Mouse (Mus musculus) ES-E14 (cell line): Measurements from ENCODE around the gene Bri3bp. TPM values are rescaled to one million over a fixed set of nuclear protein-coding genes. Genes with fewer than 3 reads are reported as not detected.

ENCODE experiments used
- DNase-seq: peaks from one replicate; pipeline ENCODE4 v3.0.0-alpha.2; 2013; ENCODE audit warnings: low read depth, low spot score
- H3K27ac ChIP-seq: 2 replicates; pipeline ENCODE4 v1.5.1; 2012; ENCODE audit warnings: low read depth, mild to moderate bottlenecking, low read length, moderate library complexity, mixed read lengths; ENCODE audit not compliant: poor library complexity, insufficient read depth, severe bottlenecking
- H3K36me3 ChIP-seq: 2 replicates; pipeline ENCODE4 v1.6.1; 2012; ENCODE audit warnings: mild to moderate bottlenecking, low read length, moderate library complexity, mixed read lengths; ENCODE audit not compliant: control insufficient read depth, poor library complexity, insufficient read depth, severe bottlenecking
- H3K4me1 ChIP-seq, 2 experiments: fragments of 150-350 bp in 1 of 2; sonication (generic) in 1 of 2; 2 replicates each; pipeline ENCODE4 v1.6.1; 2012; ENCODE audit warnings: low read length in 2 of 2, mild to moderate bottlenecking in 1 of 2, mixed read lengths in 1 of 2; ENCODE audit not compliant: control insufficient read depth in 2 of 2, insufficient read depth in 2 of 2, poor library complexity in 1 of 2
- H3K4me3 ChIP-seq, 2 experiments: fragments of 150-350 bp in 1 of 2; sonication (generic) in 1 of 2; 2 replicates each; pipeline ENCODE4 v1.5.1; 2012; ENCODE audit warnings: low read length in 2 of 2, low read depth in 1 of 2, mild to moderate bottlenecking in 1 of 2, mixed read lengths in 1 of 2; ENCODE audit not compliant: insufficient read depth in 1 of 2, poor library complexity in 1 of 2, severe bottlenecking in 1 of 2
- H3K9ac ChIP-seq: 2 replicates; pipeline ENCODE4 v1.6.1; 2012; ENCODE audit warnings: low read depth, mild to moderate bottlenecking, low read length, mixed read lengths; ENCODE audit not compliant: poor library complexity, insufficient read depth, severe bottlenecking
- H3K9me3 ChIP-seq: fragments of 150-350 bp; sonication (generic); 2 replicates; pipeline ENCODE4 v1.6.1; 2012; ENCODE audit warnings: low read depth, mild to moderate bottlenecking, low read length; ENCODE audit not compliant: control insufficient read depth, insufficient read depth
- CHD2 ChIP-seq: IDR thresholded peaks from 2 replicates; pipeline ENCODE4 v1.6.1; 2014; ENCODE audit warnings: mild to moderate bottlenecking, low read depth, low read length, inconsistent platforms
- HCFC1 ChIP-seq: IDR thresholded peaks from 2 replicates; pipeline ENCODE4 v1.6.1; 2012; ENCODE audit warnings: low read length, inconsistent platforms, borderline replicate concordance; ENCODE audit not compliant: insufficient read depth
- MAFK ChIP-seq: IDR thresholded peaks from 2 replicates; pipeline ENCODE4 v1.6.1; 2014; ENCODE audit warnings: mild to moderate bottlenecking, low read depth, low read length, inconsistent platforms; ENCODE audit not compliant: insufficient read depth
- ZC3H11A ChIP-seq: IDR thresholded peaks from 2 replicates; pipeline ENCODE4 v1.6.1; 2012; ENCODE audit warnings: low read depth, mild to moderate bottlenecking, inconsistent platforms, low read length, borderline replicate concordance
- ZNF384 ChIP-seq: IDR thresholded peaks from 2 replicates; pipeline ENCODE4 v1.6.1; 2012; ENCODE audit warnings: low read depth, low read length, inconsistent platforms
- in situ Hi-C, 2 experiments: fragments of 600-800 bp; cut with MboI; formaldehyde crosslinking; loops; one replicate each; pipeline ENCODE4 v1.15.1; 2025; ENCODE audit warnings: low sequenced_read_pairs in 2 of 2, inconsistent platforms in 1 of 2; ENCODE audit not compliant: unreplicated experiment in 2 of 2
- total RNA-seq: library from RNA; depleted of rRNA; stranded (reverse); fragments of 300-350 nt; gene quantifications from 2 replicates; pipeline ENCODE4 v1.2.3, GENCODE M21; 2012

Gene Bri3bp
- total RNA-seq, 1 experiment = 52.7 TPM

DNA sequence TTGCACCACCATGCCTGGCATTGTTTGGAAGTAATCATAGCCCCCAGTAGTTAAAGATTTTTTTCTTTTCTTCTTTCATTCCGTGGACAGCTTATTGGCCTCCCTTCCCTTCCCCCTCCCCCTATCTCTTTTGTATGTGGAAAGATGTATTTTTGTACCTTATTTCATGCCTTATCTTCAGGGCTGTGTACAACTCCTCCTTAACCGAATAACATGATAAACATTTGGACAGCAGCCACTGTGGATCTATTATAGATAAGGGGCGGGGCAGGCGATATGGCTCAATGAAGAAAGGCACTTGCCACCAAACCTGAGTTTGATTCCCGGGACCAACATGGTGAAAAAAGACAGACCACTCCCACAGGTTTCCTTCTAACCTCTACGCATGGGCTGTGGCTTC lies 16.2 kb downstream of the Bri3bp start:
- H3K9ac ChIP-seq = no peak overlapping the region
- DNase-seq = no peak
- H3K27ac ChIP-seq = no peak overlapping the region
- TF ChIP-seq MAFK = no peak
- TF ChIP-seq CHD2 = no peak
- TF ChIP-seq HCFC1 = no peak
- no peak for TF ChIP-seq ZNF384
- no peak for TF ChIP-seq ZC3H11A
- H3K9me3 ChIP-seq = no peaks in the 10 kb centered on the region
- H3K4me3 ChIP-seq = no peak overlapping the region
- in situ Hi-C loops = no loop called here
- H3K36me3 ChIP-seq = peaks cover 18% of the 10 kb centered on the region
- peaks cover 0 to 2% of the 10 kb centered on the region in 2 experiments; a peak in 1 of 4 replicates for H3K4me1 ChIP-seq

DNA sequence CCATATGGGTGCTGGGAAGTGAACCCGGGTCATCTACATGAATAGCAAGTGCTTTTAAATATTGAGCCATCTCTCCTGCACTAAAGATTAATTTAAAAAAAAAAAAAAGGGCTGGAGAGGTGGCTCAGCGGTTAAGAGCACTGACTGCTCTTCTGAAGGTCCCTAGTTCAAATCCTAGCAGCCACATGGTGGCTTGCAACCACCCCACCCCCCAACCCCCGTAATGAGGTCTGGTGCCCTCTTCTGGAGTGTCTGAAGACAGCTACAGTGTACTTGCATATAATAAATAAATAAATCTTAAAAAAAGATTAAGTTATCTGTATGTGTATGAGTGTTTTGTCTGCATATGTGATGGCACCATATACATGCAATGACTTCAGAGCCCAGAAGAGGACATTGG lies 19.2 kb downstream of the Bri3bp start:
- Histone ChIP-seq H3K9me3 (no peaks in the 10 kb centered on the region), H3K4me3 (no peak overlapping the region), H3K36me3 (peaks cover 3% of the 10 kb centered on the region), H3K4me1 (peaks cover 0 to 5% of the 10 kb centered on the region in 2 experiments; a peak in 1 of 4 replicates), H3K27ac (no peak overlapping the region), H3K9ac (no peak overlapping the region)
- in situ Hi-C loops = no loop called here
- no peak for DNase-seq
- TF ChIP-seq HCFC1 (no peak), ZNF384 (no peak), CHD2 (no peak), ZC3H11A (no peak), MAFK (no peak)

GRCm38 (mm10) chr5:125461868-125462445 lies 20.6 kb downstream of the Bri3bp start:
- H3K4me1 ChIP-seq = peaks cover 0 to 5% of the 10 kb centered on the region in 2 experiments; a peak in 1 of 4 replicates
- no peaks in the 10 kb centered on the region for H3K36me3 ChIP-seq
- in situ Hi-C loops = no loop called here
- no peak for DNase-seq
- H3K9me3 ChIP-seq = no peaks in the 10 kb centered on the region
- TF ChIP-seq HCFC1 (no peak), MAFK (no peak), ZNF384 (no peak), CHD2 (no peak), ZC3H11A (no peak)
- no peak overlapping the region for H3K9ac ChIP-seq
- no peak overlapping the region for H3K27ac ChIP-seq
- H3K4me3 ChIP-seq = no peak overlapping the region

DNA sequence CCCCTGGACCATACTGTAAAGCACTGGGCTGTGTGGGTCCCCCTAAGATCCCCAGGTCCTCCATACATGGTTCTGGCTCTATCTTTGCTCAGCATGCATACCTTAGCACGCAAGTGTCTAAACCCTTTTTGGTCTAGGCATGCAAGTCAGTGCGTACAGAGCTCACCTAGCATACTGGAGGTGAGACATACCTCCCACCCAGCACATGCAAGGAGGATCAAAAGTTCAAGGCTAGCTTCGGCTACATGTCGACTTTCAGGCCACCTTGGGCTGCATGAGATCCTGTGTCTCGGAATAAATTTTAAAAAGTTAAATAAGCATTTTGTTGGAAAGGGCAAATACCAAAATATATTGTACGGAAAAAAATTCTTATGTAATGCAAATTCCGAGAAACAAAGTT lies 23.8 kb downstream of the Bri3bp start:
- Histone ChIP-seq H3K9ac (no peak overlapping the region), H3K36me3 (no peaks in the 10 kb centered on the region), H3K9me3 (no peaks in the 10 kb centered on the region), H3K4me3 (no peak overlapping the region), H3K27ac (no peak overlapping the region), H3K4me1 (peaks cover 6 to 7% of the 10 kb centered on the region in 2 experiments; a peak in 3 of 4 replicates)
- in situ Hi-C loops = no loop called here
- no peak for DNase-seq
- TF ChIP-seq ZC3H11A = no peak
- TF ChIP-seq MAFK = no peak
- no peak for TF ChIP-seq CHD2

- no peak for TF ChIP-seq HCFC1
- TF ChIP-seq ZNF384 = no peak
- 0 out of 2 replicates have a peak, but pooled peaks have one; percentile 12 for TF ChIP-seq MAFK
- TF ChIP-seq ZC3H11A = no peak
- TF ChIP-seq CHD2 = peak; percentile 86
Observed at GRCm38 (mm10) chr5:125465701-125466106, 24.3 kb downstream of the Bri3bp start.

More at GRCm38 (mm10) chr5:125465701-125466106, 24.3 kb downstream of the Bri3bp start:
- no peak overlapping the region for H3K27ac ChIP-seq
- in situ Hi-C loops = no loop called here
- peaks cover 6 to 7% of the 10 kb centered on the region in 2 experiments; a peak in 3 of 4 replicates for H3K4me1 ChIP-seq
- no peaks in the 10 kb centered on the region for H3K9me3 ChIP-seq
- H3K9ac ChIP-seq = no peak overlapping the region
- DNase-seq = peak; percentile 99
- peak overlapping the region; percentile 16 to 54; a peak in 2 of 4 replicates for H3K4me3 ChIP-seq
- no peaks in the 10 kb centered on the region for H3K36me3 ChIP-seq
